Mouse (Mus musculus) heart, adult 2 months (tissue): ENCODE measurements at regions not wholly inside any gene's neighbourhood (a gene's known extent, or its start where the extent isn't known, plus 50 kb on each side); places are given as distances from the start of the nearest gene placed in this dataset.

Experiments
- CTCF ChIP-seq: fragments of 200-600 bp; IDR thresholded peaks from 2 replicates; pipeline ENCODE4 v1.8.1; 2022; ENCODE audit warnings: antibody characterized with exemption, mild to moderate bottlenecking, moderate library complexity
- EP300 ChIP-seq: fragments of 200-500 bp; IDR thresholded peaks from 2 replicates; pipeline ENCODE4 v1.6.1; 2011; ENCODE audit warnings: low read depth, low read length, control low read depth; ENCODE audit not compliant: insufficient read depth
- POLR2A ChIP-seq: fragments of 200-500 bp; IDR thresholded peaks from 2 replicates; pipeline ENCODE4 v1.6.1; 2011; ENCODE audit warnings: mild to moderate bottlenecking, low read depth, low read length, control low read depth; ENCODE audit not compliant: insufficient read depth

- no peak for TF ChIP-seq CTCF
- TF ChIP-seq POLR2A, result no peak
- no peak for TF ChIP-seq EP300
These were observed 196.3 kb upstream of the Nfe2l3 start for GRCm38 (mm10) chr6:51236077-51236740.
